Mouse (Mus musculus): ENCODE data around the gene Ift57.

DNA sequence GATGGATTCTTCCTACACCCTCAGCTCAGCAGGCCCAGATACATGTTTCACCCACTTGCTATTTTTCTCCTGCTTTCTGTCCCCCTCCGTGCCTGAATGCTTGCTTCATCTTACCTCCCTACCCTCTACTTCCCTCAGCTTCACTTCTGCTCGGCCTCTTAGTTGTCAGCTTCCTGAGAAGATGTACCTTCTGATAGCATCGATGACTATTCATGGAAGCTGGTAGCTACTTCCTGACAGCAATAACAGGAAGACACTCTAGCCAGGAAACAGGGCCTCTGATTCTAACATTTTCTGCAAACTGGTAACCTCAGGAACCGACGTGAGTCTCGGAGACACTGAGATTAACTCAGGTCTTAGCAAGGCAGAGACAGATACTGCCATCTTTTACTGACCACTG, 99.8 kb downstream of the Ift57 start:
- no peak for TF ChIP-seq CTCF (IDR thresholded peaks at IDR 0.05; ENCODE audit: low read depth)
- no peak for TF ChIP-seq EP300 (IDR thresholded peaks at IDR 0.05; ENCODE audit: low read depth)

Data from heart, postnatal 0 days (tissue).